Mouse (Mus musculus): ENCODE results near the gene Gnb2.

DNA sequence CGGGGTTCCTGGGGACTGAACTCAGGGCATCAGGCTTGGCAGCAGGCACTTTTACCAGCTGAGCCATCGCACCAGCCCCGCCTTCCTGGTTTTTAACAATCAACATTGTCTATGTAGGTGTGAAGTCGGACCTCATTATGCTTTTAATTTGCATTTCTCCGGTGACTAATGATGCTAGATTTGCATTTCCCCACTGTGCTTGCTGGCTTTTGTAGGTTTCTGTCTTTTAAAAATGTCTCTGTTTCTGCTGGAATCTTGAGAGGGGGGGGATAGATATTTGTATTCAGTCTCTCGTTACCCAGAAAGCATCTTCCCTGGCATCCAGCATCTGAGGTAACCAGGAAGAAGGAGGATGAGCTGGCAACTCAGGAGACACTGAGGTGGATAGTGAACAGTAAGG is 28.2 kb upstream of the Gnb2 start:
- TF ChIP-seq POLR2A (IDR thresholded peaks at IDR 0.05; ENCODE audit: control insufficient read depth, extremely low read depth, insufficient read depth, low read length, poor library complexity): no peak
- TF ChIP-seq CTCF (IDR thresholded peaks at IDR 0.05; ENCODE audit: borderline replicate concordance, control insufficient read depth, extremely low read depth, insufficient read depth, low read length, poor library complexity): no peak

All from thymus, adult 2 months (tissue).